Mouse (Mus musculus) spleen, postnatal 4 days (tissue): ENCODE results near the gene Cpped1.

Source experiments
- DNase-seq, 2 experiments: peaks; one replicate each; pipeline ENCODE4 v3.0.0; 2022; ENCODE audit warnings: low spot score in 2 of 2

Gene Cpped1

DNA sequence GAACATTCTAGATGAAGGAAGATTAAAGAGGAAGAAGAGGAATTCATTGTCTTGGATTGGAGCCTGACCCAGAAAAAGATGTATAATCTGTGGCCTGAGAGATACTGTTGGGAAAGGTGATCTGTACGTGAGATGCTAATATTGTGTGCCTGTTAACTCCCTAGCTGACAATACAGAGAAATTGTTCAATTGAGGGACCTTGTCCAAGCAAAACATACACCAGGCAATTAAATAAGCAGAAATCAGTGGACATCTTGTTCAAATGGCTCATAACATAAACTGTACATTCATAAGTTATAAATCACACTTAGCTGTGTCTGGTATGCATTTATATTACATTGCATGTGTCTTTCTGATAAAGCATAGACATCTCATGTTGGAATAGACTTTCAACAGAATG lies 134.9 kb downstream of the Cpped1 start:
- no peak for DNase-seq

DNA sequence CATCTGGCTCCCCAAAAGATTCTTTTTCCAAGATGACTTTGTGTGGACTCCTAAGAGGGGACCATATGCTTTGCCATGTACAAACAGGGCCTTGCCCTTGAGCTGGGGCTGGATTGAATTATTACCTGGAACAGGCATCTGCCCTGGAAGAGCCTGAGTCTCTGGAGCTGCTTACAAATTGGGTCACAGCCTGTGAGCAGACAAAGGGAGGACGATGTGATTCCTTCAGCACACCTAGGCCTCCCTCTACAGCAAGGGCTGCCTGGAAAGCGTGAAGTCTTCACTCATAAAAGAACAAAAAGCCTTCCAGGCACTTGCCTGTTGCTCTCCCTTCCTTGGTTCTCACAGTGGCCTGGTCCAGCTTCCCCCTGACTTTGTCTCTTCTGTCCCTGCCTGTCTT lies 136.9 kb downstream of the Cpped1 start:
- no peak for DNase-seq

- no peak for DNase-seq
These were observed 151.3 kb downstream of the Cpped1 start for GRCm38 (mm10) chr16:11757951-11758350.

DNA sequence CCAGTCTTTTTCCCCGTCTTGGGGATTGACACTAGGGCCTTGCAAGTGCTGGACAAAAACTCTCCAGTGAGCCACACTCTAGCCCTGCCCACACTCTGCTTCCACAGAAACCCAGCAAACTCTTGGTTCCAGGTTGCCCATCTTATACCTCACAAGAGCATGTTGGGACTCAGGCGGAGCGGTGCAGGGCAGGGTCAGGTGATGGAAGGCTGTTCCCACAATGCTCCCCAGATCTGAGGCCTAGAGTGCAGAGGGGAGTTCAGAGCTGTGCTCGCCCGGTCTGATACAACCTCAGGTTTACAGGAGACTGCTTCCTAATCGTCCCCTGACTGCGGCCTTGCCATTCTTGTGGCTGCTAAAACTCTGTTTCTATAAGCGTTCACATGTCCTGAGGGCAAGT lies 151.8 kb downstream of the Cpped1 start:
- DNase-seq = no peak

- DNase-seq = no peak
These were observed 152.5 kb downstream of the Cpped1 start for GRCm38 (mm10) chr16:11756598-11757245.

DNA sequence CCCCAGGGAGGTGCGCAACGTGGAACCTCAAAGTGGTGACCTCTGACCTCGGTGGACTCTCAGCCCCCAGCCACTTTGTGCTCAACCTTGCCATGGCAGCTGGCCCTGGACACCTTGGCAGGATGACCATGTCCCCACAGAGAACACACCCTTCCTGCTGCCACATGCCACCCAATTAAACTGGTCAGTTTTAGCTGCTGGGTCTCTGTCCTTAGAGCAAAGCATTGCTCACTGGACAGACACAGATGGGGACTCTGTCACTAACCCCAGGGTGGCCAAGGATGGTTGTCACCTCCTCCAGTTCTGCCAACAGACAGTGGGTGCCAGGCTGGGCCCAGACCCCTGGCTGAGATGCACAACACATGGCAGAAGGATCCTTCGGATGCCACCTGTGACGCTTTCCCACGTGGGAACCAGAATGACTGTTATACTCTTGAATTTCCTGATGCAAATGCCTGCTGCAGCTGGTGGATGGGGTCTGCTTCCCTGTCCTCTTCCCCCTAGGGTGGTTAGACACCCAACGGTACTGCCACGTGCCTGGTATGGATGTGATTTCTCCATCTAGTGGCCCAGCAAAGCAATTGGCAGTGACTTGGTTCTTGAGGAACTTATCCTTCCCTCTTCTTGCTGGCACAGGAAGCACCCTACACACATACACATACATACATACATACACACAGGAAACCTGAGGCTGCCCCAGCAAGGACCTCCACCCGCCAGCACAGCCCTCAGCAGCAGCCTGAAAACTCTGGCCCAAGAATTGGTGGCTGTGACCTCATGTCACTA lies 153.8 kb downstream of the Cpped1 start:
- no peak for DNase-seq

GRCm38 (mm10) chr16:11754136-11754535 lies 155.1 kb downstream of the Cpped1 start:
- no peak for DNase-seq
